Mouse (Mus musculus): ENCODE measurements at regions not wholly inside any gene's neighbourhood (a gene's known extent, or its start where the extent isn't known, plus 50 kb on each side); places are given as distances from the start of the nearest gene placed in this dataset.
"Not testable (repeated sequence)": the region's sequence is repeated elsewhere in the genome, so short reads cannot be mapped to it uniquely, and the experiment has no call there.

DNA sequence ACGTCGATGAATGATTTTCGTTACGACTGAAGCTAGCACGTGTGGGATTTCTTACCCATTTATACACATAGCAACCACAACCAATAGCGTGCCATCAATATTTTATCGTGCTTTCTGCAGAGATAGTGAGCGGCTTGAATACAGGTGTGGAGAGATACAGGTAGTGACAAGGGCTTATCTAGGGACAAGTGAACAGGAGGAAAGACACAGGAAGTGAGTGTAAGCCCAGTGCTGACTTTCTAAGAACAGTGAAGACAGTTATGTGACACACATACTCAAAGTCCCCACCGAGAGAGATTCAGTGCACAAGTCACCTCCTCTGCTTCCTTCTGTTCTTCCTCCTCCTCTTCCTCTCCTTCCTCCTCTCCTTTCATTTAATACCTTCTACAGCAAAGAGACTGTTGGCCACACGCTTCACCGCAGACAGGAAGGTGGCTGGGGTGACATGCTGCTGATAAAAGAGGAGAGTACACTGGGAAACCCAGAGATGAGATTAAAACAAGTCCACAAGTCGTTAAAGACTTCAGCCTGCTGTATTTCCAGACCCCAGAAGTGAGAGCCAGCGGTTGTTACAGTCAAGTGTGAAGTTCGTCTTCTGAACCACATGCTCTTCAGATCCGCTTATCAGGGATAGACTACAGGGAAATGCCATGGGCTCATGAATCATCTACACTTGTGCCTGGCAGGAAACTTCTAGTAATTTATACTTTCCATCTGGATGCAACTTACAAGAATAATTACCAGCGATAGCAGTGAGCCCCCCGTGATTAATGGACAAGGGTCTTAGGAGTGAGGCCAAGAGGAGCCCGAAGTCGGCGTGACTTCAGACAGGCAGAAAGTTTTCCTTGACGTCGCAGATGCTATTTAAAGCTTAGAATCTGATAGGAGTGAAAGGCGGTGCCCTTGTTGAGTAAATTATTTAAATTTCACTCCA lies 180.5 kb downstream of the Gxylt1 start:
- no peak for DNase-seq (ENCODE audit: low spot score)

GRCm38 (mm10) chr15:93091396-93091795 lies 183.6 kb downstream of the Gxylt1 start:
- DNase-seq (ENCODE audit: low spot score): no peak

GRCm38 (mm10) chr15:93089347-93089746 lies 185.6 kb downstream of the Gxylt1 start:
- peak; percentile 33 for DNase-seq (ENCODE audit: low spot score)

- DNase-seq (ENCODE audit: low spot score): no peak
Measured at GRCm38 (mm10) chr15:93084967-93085617, 189.9 kb downstream of the Gxylt1 start.

DNA sequence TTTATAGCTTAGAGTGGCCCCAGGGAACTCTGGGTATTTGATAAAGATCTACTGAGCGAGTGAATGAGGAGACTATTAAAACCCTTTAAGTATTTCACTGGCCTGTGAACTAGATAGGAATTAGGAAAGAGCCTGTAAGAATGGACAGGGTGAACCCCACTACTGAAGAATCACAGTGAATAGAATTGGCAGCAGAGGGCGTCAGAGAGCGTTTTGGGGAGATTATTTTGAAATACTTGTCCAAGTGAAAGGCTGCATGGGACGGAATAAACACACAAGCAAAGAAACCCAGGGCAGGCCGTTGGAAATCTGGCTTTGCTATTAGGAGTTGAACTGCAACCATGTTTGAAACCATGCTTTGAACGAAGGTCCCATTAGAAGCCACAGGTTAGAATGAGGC lies 200.9 kb downstream of the Gxylt1 start:
- no peak for DNase-seq (ENCODE audit: low spot score)

DNA sequence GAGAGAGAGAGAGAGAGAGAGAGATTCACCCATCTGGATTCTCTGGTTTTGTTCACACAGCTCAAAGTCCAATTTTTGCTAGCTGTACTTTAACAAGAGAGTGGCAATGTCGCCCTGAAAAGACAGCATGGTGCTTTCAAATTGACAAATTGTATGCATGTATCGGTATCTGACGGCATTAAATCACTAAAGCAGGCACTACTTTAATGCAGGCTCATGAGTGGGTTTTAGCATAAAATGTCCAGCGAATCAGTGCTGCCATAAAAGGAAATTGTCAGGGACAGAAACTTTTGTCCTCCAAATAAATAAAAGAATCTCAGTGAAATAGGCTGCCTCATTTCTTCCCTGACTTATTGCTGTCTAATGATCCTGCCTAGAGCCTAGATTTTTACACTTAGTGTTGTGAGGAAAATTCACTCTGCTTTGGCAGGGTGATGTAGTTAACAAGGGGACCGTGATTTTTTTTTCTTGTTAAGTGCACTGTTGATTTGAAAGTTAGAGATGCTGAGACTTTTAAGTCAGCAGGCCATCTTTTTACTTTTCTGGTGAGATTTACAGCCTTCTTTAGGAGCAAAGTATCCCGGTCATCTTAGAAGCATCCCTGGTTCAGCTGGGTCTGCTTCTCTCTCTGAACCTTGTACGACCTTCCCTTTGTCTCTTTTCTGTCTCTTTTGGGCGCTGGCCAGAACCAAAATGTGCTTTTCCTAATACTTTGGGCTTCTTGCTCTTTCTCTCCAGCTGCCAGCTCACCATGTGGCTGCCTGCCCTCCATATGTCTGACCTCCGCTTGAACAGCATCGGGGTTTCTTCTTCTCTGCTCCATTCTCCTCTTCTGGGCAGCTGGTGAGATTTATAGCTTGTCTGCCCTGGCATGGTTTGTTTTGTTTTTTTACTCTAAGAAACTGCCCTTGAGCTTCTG lies 212.5 kb downstream of the Gxylt1 start:
- no peak for DNase-seq (ENCODE audit: low spot score)

DNA sequence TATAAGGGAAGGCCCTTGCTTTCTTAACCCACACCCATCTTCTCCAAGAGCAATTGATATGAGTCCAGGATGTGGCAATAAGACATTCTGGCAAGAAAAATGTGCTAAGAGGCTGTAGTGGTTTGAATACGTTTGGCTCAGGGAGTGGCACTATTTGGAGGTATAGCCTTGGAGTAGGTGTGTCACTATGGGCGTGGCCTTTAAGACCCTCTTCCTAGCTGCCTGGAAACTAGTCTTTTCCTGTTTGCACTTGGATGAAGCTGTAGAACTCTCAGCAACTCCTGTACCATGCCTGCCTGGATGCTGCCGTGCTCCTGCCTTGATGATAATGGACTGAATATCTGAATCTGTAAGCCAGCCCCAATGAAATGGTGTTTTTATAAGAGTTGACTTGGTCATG lies 221.5 kb downstream of the Gxylt1 start:
- no peak for DNase-seq (ENCODE audit: low spot score)

- no peak for DNase-seq (ENCODE audit: low spot score)
Measured at GRCm38 (mm10) chr15:93027185-93027584, 247.8 kb downstream of the Gxylt1 start.

- DNase-seq (ENCODE audit: low spot score): no peak
Measured at GRCm38 (mm10) chr15:93026456-93027078, 248.4 kb downstream of the Gxylt1 start.

GRCm38 (mm10) chr15:93025791-93026190 lies 249.2 kb downstream of the Gxylt1 start:
- no peak for DNase-seq (ENCODE audit: low spot score)

DNA sequence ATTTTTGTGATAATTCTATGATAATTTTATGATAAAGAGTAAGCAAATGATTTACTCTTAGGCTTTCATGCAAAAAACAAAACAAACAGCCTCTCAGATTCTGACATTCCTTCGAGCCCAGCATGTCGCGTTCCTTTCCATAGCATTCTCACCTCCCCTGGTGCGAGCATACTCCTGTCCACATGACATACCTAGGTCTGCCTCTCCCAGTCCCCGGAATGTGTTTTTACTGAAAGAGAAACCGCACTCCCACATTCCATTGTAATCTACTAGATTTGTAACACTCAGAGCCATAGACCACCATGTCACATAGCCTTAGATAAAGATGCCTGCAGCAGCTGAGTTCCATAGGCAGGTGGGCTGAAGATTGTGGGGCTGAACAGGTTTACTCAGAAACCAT lies 250.8 kb downstream of the Gxylt1 start:
- no peak for DNase-seq (ENCODE audit: low spot score)

- no peak for DNase-seq (ENCODE audit: low spot score)
Measured at GRCm38 (mm10) chr15:93011166-93011565, 263.8 kb downstream of the Gxylt1 start.

DNA sequence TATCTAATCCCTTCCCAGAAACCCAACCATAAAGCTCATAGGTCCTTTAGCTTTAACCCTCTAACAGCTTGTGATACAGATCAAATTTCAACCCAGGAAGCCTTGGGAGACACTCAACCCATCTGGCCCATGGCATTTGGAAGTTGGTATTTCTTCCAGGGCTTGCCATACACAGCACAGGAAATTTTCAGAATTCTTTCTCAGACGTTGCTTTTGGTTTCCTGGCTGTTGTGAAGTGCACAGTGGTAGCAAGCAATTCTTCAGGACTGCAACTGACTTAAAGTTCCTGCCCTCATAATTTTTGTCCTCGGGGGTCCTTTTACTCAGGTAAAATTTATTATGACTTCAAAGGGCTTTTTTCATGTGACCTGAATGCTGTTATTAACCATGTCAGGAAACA lies 264.4 kb downstream of the Gxylt1 start:
- DNase-seq (ENCODE audit: low spot score): no peak

DNA sequence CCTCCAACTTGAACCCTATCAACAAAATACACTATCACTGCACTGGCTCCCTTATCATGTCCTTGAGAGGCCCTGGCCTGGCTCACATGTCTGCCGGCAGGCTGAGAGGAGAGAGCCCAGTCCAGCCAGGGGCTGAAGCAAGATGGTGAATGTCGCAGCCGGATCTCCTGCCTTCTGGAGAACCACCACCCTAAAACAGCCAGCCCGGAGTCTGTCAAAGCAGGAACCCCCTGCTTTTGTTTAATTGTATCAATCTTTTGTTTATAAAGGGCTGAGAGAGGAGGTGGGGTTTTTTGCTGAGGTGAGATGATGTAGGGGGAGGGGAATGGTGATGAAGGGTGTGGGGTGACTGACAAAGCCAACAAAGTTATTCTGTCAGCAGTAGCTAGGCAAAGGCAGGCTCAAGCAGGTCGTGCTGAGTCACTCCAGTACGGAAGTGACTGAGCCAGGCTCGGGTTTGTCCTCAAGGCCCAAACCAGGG lies 269.2 kb downstream of the Gxylt1 start:
- DNase-seq (ENCODE audit: low spot score): no peak

DNA sequence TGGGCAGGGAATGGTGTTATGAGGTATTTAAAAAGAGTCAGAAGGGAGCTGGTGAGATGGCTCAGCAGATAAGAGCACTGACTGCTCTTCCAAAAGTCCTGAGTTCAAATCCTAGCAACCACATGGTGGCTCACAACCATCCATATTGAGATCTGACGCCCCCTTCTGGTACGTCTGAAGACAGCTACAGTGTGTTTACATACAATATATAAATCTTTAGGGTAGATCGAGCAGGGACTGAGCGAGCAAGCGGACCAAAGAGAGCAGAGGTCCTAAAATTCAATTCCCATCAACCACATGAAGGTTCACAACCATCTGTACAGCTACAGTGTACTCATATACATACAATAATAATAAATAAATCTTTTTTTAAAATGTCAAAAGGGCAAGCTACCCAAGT lies 269.8 kb downstream of the Gxylt1 start:
- not testable (repeated sequence) for DNase-seq (ENCODE audit: low spot score)

DNA sequence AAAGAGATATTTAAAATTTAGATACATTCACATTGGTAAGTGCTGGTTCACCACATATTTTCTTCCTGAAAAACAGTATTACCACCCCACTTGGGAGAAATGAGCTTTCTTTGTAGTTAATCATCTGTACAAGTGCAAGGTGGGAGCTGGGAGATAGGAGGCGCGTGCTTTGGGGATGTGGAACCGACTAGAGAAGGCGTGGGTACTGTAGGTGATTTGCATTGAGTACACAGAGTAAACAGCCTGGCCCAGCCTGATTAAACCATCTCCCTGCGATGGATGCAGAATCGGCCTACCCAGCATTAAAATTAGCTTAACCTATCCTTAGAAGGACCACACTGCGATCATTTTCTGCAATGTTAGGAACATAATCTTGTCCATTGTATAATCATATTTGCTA lies 270.4 kb downstream of the Gxylt1 start:
- DNase-seq (ENCODE audit: low spot score): no peak

DNA sequence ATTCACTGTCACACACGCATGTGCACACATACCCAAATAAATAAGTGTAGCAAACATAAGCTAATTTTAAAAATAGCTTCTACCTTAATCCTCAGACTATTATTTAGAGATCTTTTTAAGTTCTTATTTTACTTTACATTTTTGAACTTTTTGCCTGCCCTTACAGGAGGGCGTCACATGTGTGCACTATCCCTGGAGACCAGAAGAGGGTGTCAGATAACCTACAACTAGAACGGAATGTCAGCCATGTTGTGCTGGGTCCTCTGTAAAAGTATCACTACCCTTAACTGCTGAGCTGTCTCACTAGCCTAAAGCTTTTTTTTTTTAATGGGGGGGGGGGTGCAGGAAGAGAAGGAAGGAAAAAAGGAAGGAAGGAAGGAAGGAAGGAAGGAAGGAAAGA lies 271.7 kb downstream of the Gxylt1 start:
- DNase-seq (ENCODE audit: low spot score): no peak

- DNase-seq (ENCODE audit: low spot score): no peak
Measured at GRCm38 (mm10) chr15:93002002-93002904, 272.7 kb downstream of the Gxylt1 start.

DNA sequence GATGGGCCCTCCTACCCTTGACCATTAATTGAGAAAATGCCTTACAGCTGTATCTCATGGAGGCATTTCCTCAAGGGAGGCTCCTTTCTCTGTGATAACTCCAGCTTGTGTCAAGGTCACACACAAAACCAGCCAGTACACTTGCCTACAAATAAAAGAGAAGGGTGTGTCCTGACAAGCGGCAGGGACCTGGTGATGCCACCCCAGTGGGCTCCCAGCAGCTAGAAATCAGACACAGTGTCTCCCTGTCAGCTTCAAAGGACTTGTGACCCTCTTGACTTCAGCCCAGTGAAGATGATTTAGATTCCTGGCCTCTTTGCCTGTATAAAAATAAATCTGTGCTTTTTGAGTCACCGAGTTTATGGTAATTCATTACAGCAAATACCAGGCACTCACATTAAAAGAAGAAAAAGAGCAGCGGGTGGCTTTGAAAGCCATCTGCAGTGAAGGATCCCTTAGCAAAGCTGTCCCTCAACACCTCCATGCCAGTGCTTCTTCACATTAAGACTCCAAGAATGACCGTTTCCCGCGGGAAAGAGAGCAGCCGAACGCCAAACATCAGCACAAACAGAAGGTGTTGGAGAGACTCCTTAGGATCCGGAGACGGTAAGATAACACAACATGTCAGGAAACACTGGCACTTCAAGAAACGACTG lies 273.5 kb downstream of the Gxylt1 start:
- DNase-seq (ENCODE audit: low spot score): no peak
